Mouse (Mus musculus) liver, postnatal 0 days (tissue): ENCODE data around the gene Arhgef3.
A peak's percentile ranks its signal among the peaks of the same experiment; 100 is the strongest.

ENCODE experiments used
- CTCF ChIP-seq: sonication (generic); IDR thresholded peaks from 2 replicates; pipeline ENCODE4 v1.5.1; 2016; ENCODE audit warnings: antibody characterized with exemption, low read depth
- EP300 ChIP-seq: IDR thresholded peaks from 2 replicates; pipeline ENCODE4 v1.6.1; 2016; ENCODE audit warnings: antibody characterized with exemption, low read depth, mild to moderate bottlenecking

- TF ChIP-seq EP300 (peak; percentile 34; the same call in 1 of the 2 replicates), CTCF (no peak)
Measured at GRCm38 (mm10) chr14:27351051-27351475, 236.4 kb downstream of the Arhgef3 start.
